Mouse (Mus musculus) stomach, embryonic 16.5 days (tissue): ENCODE measurements at regions not wholly inside any gene's neighbourhood (a gene's known extent, or its start where the extent isn't known, plus 50 kb on each side); places are given as distances from the start of the nearest gene placed in this dataset.
A peak's percentile ranks its signal among the peaks of the same experiment; 100 is the strongest.

Experiments used
- ATAC-seq: fragments of 200-750 bp; cut with Nextera tagmentation; 2 replicates; pipeline ENCODE4 v1.8.0; 2017; ENCODE audit warnings: moderate number of reproducible peaks, moderate TSS enrichment; ENCODE audit not compliant: insufficient read depth, low FRiP score
- H3K27ac ChIP-seq: fragments of 300-500 bp; sonication (generic); 2 replicates; pipeline ENCODE4 v1.5.1; 2014; ENCODE audit warnings: low read length
- H3K27me3 ChIP-seq: fragments of 300-500 bp; sonication (generic); 2 replicates; pipeline ENCODE4 v1.6.1; 2014; ENCODE audit warnings: low read length, control low read depth, mixed read lengths; ENCODE audit not compliant: control insufficient read depth, insufficient read depth
- H3K36me3 ChIP-seq: fragments of 300-500 bp; sonication (generic); 2 replicates; pipeline ENCODE4 v1.6.1; 2014; ENCODE audit warnings: low read length; ENCODE audit not compliant: control insufficient read depth, insufficient read depth
- H3K4me1 ChIP-seq: fragments of 300-500 bp; sonication (generic); 2 replicates; pipeline ENCODE4 v1.6.1; 2014; ENCODE audit warnings: low read length, control low read depth, mixed read lengths; ENCODE audit not compliant: control insufficient read depth, insufficient read depth
- H3K4me2 ChIP-seq: fragments of 300-500 bp; sonication (generic); 2 replicates; pipeline ENCODE4 v1.6.1; 2014; ENCODE audit warnings: low read depth, low read length, mixed read lengths
- H3K4me3 ChIP-seq: fragments of 300-500 bp; sonication (generic); replicated peaks from 2 replicates; pipeline ENCODE4 v1.5.1; 2014; ENCODE audit warnings: mild to moderate bottlenecking, low read length
- H3K9ac ChIP-seq: fragments of 300-500 bp; sonication (generic); 2 replicates; pipeline ENCODE4 v1.6.1; 2014; ENCODE audit warnings: low read length
- H3K9me3 ChIP-seq: fragments of 300-500 bp; sonication (generic); replicated peaks from 2 replicates; pipeline ENCODE4 v1.6.1; 2016; ENCODE audit warnings: low read length, control low read depth; ENCODE audit not compliant: control insufficient read depth
- WGBS: fragments of 180-500 bp; shearing (Covaris S2); extraction: QIAGEN DNeasy Blood & Tissue Kit; methylation state at CpG from one replicate; pipeline ENCODE4 v1.1.7; 2014; 5-methylcytosine and 5-hydroxymethylcytosine counted together

DNA sequence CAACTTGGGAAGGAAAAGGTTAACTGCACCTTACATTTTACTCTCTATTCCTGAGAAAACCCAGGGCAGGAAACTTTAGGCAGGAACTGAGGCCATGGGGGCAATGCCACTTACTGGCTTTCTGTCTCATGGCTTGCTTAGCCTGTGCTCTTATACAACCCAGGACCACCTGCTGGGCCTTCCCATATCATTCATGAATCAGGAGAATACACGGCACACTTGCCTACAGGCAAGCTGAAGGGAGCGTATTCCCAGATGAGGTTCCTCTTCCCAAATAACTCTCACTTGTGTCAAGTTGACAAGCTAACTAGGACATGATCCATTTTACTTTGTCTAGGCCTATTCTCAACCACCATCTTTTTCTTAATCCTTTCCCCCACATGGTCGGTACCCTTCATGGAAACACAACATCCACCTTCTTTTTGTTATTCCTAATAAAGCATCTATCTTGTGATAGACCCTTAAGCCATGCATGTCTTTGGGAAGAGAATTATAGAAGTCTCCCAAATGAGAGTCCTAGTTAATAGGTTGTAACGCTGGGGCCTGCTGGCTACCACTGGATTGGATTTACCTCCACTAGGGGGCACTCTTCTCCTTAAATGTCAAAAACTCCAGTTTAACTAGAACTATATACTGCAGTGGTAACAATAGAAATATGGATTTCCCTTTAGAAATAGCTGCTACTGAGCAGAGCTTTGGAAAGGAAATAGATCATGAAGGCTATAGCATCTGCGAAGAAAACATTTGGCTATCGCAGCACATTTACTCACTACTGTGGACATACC, 373.2 kb upstream of the Gm10131 start:
- Histone ChIP-seq H3K4me1 (no peaks in the 10 kb centered on the region), H3K4me3 (no peak overlapping the region), H3K36me3 (no peaks in the 10 kb centered on the region), H3K9ac (no peak overlapping the region), H3K27ac (no peak overlapping the region), H3K4me2 (no peak overlapping the region), H3K9me3 (no peaks in the 10 kb centered on the region), H3K27me3 (no peaks in the 10 kb centered on the region)
- ATAC-seq = peak; percentile 62; the same call in 1 of the 2 replicates
- WGBS = 60% methylated on average over 6 of the region's 6 CpGs

DNA sequence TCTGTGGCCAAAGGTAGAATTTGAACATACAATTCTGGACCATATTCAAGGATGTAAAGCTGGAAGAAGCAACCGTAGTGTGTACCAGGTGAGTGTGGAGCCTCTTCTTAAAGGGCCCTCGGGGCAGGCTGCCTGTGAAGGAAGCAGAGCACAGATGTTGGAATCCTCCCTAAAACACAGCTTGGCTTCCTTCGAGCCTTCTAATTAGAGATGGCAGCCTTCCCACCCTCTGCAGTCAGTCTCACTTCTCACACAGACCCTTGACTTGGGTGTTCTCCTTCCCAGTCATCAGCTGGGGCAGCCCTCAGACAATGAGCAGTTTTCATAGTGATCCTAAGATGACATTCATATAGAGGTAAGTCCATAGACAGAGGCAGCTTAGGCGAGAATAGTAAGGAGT, 371.7 kb upstream of the Gm10131 start:
- H3K27ac ChIP-seq = no peak overlapping the region
- H3K27me3 ChIP-seq = no peaks in the 10 kb centered on the region
- H3K4me1 ChIP-seq = no peaks in the 10 kb centered on the region
- H3K9ac ChIP-seq = no peak overlapping the region
- H3K9me3 ChIP-seq = no peaks in the 10 kb centered on the region
- no peak overlapping the region for H3K4me2 ChIP-seq
- WGBS = 76% methylated on average over 4 of the region's 4 CpGs
- no peak for ATAC-seq
- H3K36me3 ChIP-seq = no peaks in the 10 kb centered on the region
- no peak overlapping the region for H3K4me3 ChIP-seq

DNA sequence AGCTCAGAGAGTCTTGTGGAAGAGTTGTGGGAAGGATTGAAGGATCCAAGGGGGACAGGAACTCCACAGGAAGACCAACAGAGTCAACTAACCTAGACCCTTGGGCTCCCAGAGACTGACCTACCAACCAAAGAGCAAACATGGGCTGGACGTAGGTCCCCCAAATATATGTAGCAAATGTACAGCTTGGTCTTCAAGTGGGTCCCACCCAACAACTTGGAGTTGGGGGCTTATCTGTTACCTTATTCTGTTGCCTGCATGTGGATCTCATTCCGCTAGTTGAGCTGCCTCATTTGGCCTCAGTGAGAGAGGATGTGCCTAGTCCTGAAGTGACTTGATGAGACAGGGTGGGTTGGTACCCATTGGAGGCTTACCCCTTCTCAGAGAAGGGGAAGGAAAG, 371.1 kb upstream of the Gm10131 start:
- Histone ChIP-seq H3K27me3 (no peaks in the 10 kb centered on the region), H3K9me3 (no peaks in the 10 kb centered on the region), H3K4me2 (no peak overlapping the region), H3K9ac (no peak overlapping the region), H3K36me3 (no peaks in the 10 kb centered on the region), H3K4me3 (no peak overlapping the region), H3K27ac (no peak overlapping the region), H3K4me1 (no peaks in the 10 kb centered on the region)
- no peak for ATAC-seq
- 95% methylated on average over 2 of the region's 2 CpGs for whole genome bisulfite sequencing

DNA sequence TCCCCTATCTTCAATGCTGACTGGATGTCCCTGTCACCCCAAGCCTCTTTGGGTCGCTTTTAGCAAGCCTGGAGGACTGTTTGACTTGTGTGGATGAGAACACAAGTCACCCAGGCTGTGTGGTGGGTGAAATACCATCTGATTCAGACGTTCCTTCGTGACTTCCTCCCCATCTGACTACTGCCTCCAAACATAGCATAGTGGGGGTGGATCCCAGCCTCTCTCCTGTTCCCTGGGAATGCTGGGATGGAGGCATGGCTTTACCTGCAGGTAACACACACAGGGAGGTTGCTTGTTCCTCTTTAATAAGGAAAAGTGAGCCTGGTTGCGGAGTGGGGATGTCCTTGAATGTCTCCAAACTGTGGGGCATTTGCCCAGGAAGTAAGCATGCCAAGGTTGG, 369.0 kb upstream of the Gm10131 start:
- no peak overlapping the region for H3K4me3 ChIP-seq
- no peak overlapping the region for H3K4me2 ChIP-seq
- 75% methylated on average over 4 of the region's 4 CpGs for WGBS
- H3K27me3 ChIP-seq = no peaks in the 10 kb centered on the region
- H3K4me1 ChIP-seq = no peaks in the 10 kb centered on the region
- H3K9me3 ChIP-seq = no peaks in the 10 kb centered on the region
- H3K9ac ChIP-seq = no peak overlapping the region
- no peaks in the 10 kb centered on the region for H3K36me3 ChIP-seq
- no peak for ATAC-seq
- H3K27ac ChIP-seq = no peak overlapping the region

DNA sequence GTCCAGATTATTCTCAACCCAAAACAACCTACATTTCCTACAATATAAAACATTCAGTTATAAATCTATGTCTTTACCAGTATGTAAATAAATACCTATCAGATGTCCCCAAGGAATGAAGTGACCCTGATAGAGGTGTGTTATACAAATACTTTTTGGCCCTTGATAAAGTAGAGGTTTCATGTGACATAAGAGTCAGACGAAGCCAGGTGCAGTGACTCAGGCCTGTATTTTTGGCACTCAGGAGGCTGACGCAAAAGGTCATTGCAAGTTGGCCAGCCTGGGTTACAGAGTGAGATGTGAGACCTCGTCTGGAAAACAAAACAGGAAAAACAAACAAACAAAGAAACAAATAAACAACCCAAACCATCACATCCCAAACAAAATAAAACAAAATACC, 367.4 kb upstream of the Gm10131 start:
- H3K4me2 ChIP-seq = no peak overlapping the region
- H3K4me3 ChIP-seq = no peak overlapping the region
- H3K9me3 ChIP-seq = no peaks in the 10 kb centered on the region
- peaks cover 4% of the 10 kb centered on the region; the same call in 1 of the 2 replicates for H3K4me1 ChIP-seq
- H3K27me3 ChIP-seq = no peaks in the 10 kb centered on the region
- no peaks in the 10 kb centered on the region for H3K36me3 ChIP-seq
- no peak for ATAC-seq
- no peak overlapping the region for H3K27ac ChIP-seq
- H3K9ac ChIP-seq = no peak overlapping the region
- 52% methylated on average over 3 of the region's 3 CpGs for WGBS

- Histone ChIP-seq H3K4me1 (peaks cover 4% of the 10 kb centered on the region; the same call in 1 of the 2 replicates), H3K27ac (no peak overlapping the region), H3K27me3 (no peaks in the 10 kb centered on the region), H3K4me2 (no peak overlapping the region), H3K4me3 (no peak overlapping the region), H3K9ac (no peak overlapping the region), H3K9me3 (no peaks in the 10 kb centered on the region), H3K36me3 (no peaks in the 10 kb centered on the region)
- WGBS = 57% methylated on average over 1 of the region's 1 CpGs
- no peak for ATAC-seq
Observed at GRCm38 (mm10) chr8:34478465-34478864, 366.9 kb upstream of the Gm10131 start.

DNA sequence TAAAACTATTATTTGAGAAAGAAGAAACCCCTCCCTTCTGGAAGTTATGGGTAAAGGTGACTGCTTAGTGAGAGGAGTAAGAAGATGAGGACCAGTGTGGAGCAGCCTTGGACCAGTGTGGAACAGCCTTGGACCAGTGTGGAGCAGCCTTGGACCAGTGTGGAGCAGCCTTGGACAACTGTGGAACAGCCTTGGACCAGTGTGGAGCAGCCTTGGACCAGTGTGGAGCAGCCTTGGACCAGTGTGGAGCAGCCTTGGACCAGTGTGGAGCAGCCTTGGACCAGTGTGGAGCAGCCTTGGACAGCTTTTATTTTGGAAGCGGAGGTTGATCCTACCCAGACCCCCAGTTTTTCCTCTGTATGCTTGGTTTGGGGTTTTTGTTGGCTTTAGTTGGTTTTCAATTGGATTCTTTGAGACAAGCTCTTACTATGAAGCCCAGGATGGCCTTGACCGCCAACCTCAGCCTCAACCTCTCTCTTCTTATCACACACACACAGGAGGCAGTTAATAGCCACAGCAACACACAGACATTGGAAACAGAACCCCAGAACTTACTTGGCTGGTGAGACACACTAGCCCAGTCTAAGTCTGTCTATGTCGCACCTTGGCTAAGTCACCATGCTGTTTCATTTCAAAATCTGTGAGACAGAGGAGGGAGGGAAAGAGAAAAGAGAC, 364.7 kb upstream of the Gm10131 start:
- Histone ChIP-seq H3K27me3 (no peaks in the 10 kb centered on the region), H3K4me2 (no peak overlapping the region), H3K4me3 (no peak overlapping the region), H3K9me3 (no peaks in the 10 kb centered on the region), H3K36me3 (no peaks in the 10 kb centered on the region), H3K4me1 (peaks cover 12% of the 10 kb centered on the region; the same call in 1 of the 2 replicates), H3K27ac (no peak overlapping the region), H3K9ac (no peak overlapping the region)
- no peak for ATAC-seq
- 87% methylated on average over 3 of the region's 3 CpGs for WGBS

GRCm38 (mm10) chr8:34474593-34474992, 363.1 kb upstream of the Gm10131 start:
- no peaks in the 10 kb centered on the region for H3K36me3 ChIP-seq
- no peak overlapping the region for H3K4me2 ChIP-seq
- no peak overlapping the region for H3K27ac ChIP-seq
- ATAC-seq = no peak
- 43% methylated on average over 7 of the region's 7 CpGs for WGBS
- no peak overlapping the region for H3K9ac ChIP-seq
- no peak overlapping the region for H3K4me3 ChIP-seq
- H3K27me3 ChIP-seq = no peaks in the 10 kb centered on the region
- no peaks in the 10 kb centered on the region for H3K9me3 ChIP-seq
- H3K4me1 ChIP-seq = peaks cover 17% of the 10 kb centered on the region; the same call in 1 of the 2 replicates

GRCm38 (mm10) chr8:34473769-34474168, 362.2 kb upstream of the Gm10131 start:
- no peaks in the 10 kb centered on the region for H3K27me3 ChIP-seq
- ATAC-seq = no peak
- no peak overlapping the region for H3K4me2 ChIP-seq
- WGBS = 54% methylated on average over 10 of the region's 10 CpGs
- no peaks in the 10 kb centered on the region for H3K36me3 ChIP-seq
- H3K4me1 ChIP-seq = peaks cover 17% of the 10 kb centered on the region; the same call in 1 of the 2 replicates
- H3K4me3 ChIP-seq = no peak overlapping the region
- H3K9ac ChIP-seq = no peak overlapping the region
- no peak overlapping the region for H3K27ac ChIP-seq
- H3K9me3 ChIP-seq = no peaks in the 10 kb centered on the region
